Comparison of ENCODE assay signal across 8 mouse cellular contexts in the genomic region with DNA sequence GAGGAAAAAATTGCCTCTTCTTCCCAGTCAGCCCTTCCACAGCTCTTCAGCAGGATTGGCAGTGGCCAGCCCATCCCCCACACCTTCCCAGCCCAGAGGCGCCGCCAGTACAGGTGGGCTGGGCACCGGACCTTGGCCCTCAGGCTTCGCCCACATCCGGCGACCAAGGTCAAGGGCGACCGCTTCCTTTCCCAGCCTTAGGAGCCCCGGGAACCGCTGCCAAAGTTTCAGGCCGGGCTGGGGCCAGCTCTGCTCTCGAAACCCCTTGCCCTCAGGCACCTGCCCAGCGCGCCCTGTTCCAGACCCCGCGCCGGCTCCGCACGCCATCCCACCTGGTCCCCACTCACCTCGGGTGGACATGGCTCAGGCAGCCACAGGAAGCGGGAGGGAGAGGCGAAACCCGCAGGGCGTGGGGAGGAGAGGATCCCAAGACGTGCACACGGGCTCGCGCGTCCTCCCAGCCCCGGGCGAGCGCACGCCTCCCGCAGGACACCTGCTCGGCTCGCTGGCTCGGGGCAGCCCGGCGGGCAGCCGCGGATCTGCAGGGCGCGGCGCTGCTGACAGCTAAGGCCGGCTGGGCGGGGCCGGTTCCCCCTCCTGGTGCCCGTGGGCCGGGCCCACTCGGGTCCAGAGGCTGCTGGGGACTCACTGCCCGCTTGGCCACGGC. TPM values are rescaled to one million over a fixed set of nuclear protein-coding genes. Genes with fewer than 3 reads are reported as not detected.
A peak's percentile ranks its signal among the peaks of the same experiment; 100 is the strongest.
DNase-seq lines count a peak whose midpoint lies in the region; ATAC-seq lines count a peak whose summit lies in the region.

Gene Ablim1, minus strand, starts transcription at position 574 of the 667 bp plus-strand sequence.

- H3K9ac ChIP-seq in intestine, embryonic 15.5 days, result peak within 1 kb of the TSS; percentile 65

- peak within 1 kb of the TSS; percentile 90 for H3K4me2 ChIP-seq in intestine, embryonic 15.5 days (replicated peaks)

- H3K27ac ChIP-seq in intestine, embryonic 15.5 days, result peak within 1 kb of the TSS; percentile 59; the same call in 1 of the 2 replicates

- H3K27me3 ChIP-seq in intestine, embryonic 15.5 days (replicated peaks), result peaks cover 3% of the 10 kb centered on the region; the same call in 1 of the 2 replicates

- peak; percentile 26 for DNase-seq in layer of hippocampus, adult 11-12 months (ENCODE audit: low spot score)
- no peak for DNase-seq in layer of hippocampus, adult 9-10 months (ENCODE audit: low spot score)
- DNase-seq in embryo, embryonic 10.5 days (ENCODE audit: low spot score), result peak; percentile 39
- DNase-seq in heart, adult 11 months, result peak; percentile 98
- DNase-seq in left cerebral cortex, postnatal 10 days (ENCODE audit: extremely low spot score in 1 of 2, low spot score in 2 of 2), result peak in 1 of 2 experiments; percentile 75
- peak; percentile 65 to 78 for DNase-seq in lung, postnatal 4 days
- DNase-seq in right cerebral cortex, adult 18-20 months, result peak; percentile 58

- H3K4me3 ChIP-seq in intestine, embryonic 15.5 days (replicated peaks), result peak within 1 kb of the TSS; percentile 60

- H3K36me3 ChIP-seq in intestine, embryonic 15.5 days, result no peaks in the 10 kb centered on the region

- no peaks in the 10 kb centered on the region for H3K9me3 ChIP-seq in intestine, embryonic 15.5 days

- peaks cover 15% of the 10 kb centered on the region for H3K4me1 ChIP-seq in intestine, embryonic 15.5 days (replicated peaks)

- peak; percentile 86 for ATAC-seq in intestine, embryonic 15.5 days

- under 1% methylated on average over 51 of the region's 52 CpGs for WGBS in intestine, embryonic 15.5 days

- intact Hi-C loops in left cerebral cortex, postnatal 10 days (cut with DNase I), result loop anchor here (5.0 kb wide), 1 partner anchor 77 kb away; no protein-coding TSS in a partner anchor

RNA-seq across cellular contexts. Expression of gene Ablim1, which starts in this region (rescaled TPM):
- 28.0 and 31.2 TPM in 2 replicates for polyA plus RNA-seq in intestine, embryonic 15.5 days (2015; fragmentation: Nextera tagmentation; extraction: Ambion mirVana)
- total RNA-seq in left cerebral cortex, postnatal 10 days (2021), result 100 to 1,000 TPM; 126 to 136 TPM
